Comparison of ENCODE assay signal across 26 mouse cellular contexts in genomic region chr11:71103931-71104330, GRCm38 (mm10). TPM values are rescaled to one million over a fixed set of nuclear protein-coding genes. Genes with fewer than 3 reads are reported as not detected.
DNase-seq lines count a peak whose midpoint lies in the region; ATAC-seq lines count a peak whose summit lies in the region.
"Had no signal": no experiment of that assay in that cellular context is flagged by ENCODE, and none has a peak within 500 bp of the region (broad histone marks: within the 10 kb centered on the region; RNA-seq: fewer than 3 reads in every experiment).

No protein-coding gene starts in this region.

- H3K36me3 ChIP-seq in heart, embryonic 11.5 days (ENCODE audit: control insufficient read depth, insufficient read depth, low read length), result no peaks in the 10 kb centered on the region
- H3K36me3 ChIP-seq: G1E had no signal

- ATAC-seq in heart, embryonic 11.5 days (replicated peaks; ENCODE audit: insufficient number of reproducible peaks, low FRiP score, low TSS enrichment), result no peak
- ATAC-seq: activated CD4-positive, CD25-positive, alpha-beta regulatory T cell, adult 4 months; CD4-positive, CD25-positive, alpha-beta regulatory T cell, adult 4 months; Patski had no signal

- H3K27me3 ChIP-seq in heart, embryonic 11.5 days (ENCODE audit: control insufficient read depth, insufficient read depth, low read length), result no peaks in the 10 kb centered on the region
- H3K27me3 ChIP-seq: CH12.LX had no signal

- H3K9ac ChIP-seq in heart, embryonic 11.5 days (ENCODE audit: low read depth, low read length), result no peak overlapping the region

- peak; percentile 42 to 66 for DNase-seq in cerebellum, postnatal 10 days
- no peak for DNase-seq in cerebellum, adult 8-10 months
- peak; percentile 13 to 30 for DNase-seq in cerebellum, postnatal 14 days
- no peak for DNase-seq in cerebellum, adult 11 months
- peak; percentile 72 for DNase-seq in heart, adult 11 months
- DNase-seq in left cerebral cortex, postnatal 4 days, result peak; percentile 34
- no peak for DNase-seq in left cerebral cortex, postnatal 10 days (ENCODE audit: extremely low spot score in 1 of 2, low spot score in 2 of 2)
- DNase-seq: adrenal gland, adult 2 months; adrenal gland, adult 8-10 months; adrenal gland, postnatal 10 days; adrenal gland, postnatal 14 days; adrenal gland, postnatal 25 days; adrenal gland, postnatal 36 days; B cell, adult 2 months; cerebellum, adult 11-12 months; cerebellum, adult 18-20 months had no signal

- H3K9me3 ChIP-seq in heart, embryonic 11.5 days (replicated peaks; ENCODE audit: control insufficient read depth, low read length), result no peaks in the 10 kb centered on the region
- H3K9me3 ChIP-seq: G1E had no signal

- no peaks in the 10 kb centered on the region for H3K4me1 ChIP-seq in heart, embryonic 11.5 days (ENCODE audit: control insufficient read depth, insufficient read depth, low read length)

- intact Hi-C loops in left cerebral cortex, postnatal 4 days (cut with DNase I), result no loop called here
- intact Hi-C loops in left cerebral cortex, postnatal 10 days (cut with DNase I), result no loop called here

- H3K4me3 ChIP-seq in heart, embryonic 11.5 days (ENCODE audit: low read depth, low read length), result no peak overlapping the region

- H3K27ac ChIP-seq in heart, embryonic 11.5 days (ENCODE audit: low read depth, low read length), result no peak overlapping the region

- no peak overlapping the region for H3K4me2 ChIP-seq in heart, embryonic 11.5 days

RNA-seq across cellular contexts. Expression of gene Nlrp1a, which starts 40.6 kb away (rescaled TPM):
- polyA plus RNA-seq in heart, embryonic 11.5 days (2014; fragmentation: Nextera tagmentation; extraction: Ambion mirVana), result not detected in 2 replicates
- total RNA-seq in left cerebral cortex, postnatal 4 days (2021), result under 1 TPM; 0.38 to 0.44 TPM
- total RNA-seq in left cerebral cortex, postnatal 10 days (2021), result under 1 TPM; 0.54 to 0.71 TPM
- total RNA-seq: ES-E14, MEL had no signal
- polyA plus RNA-seq: adrenal gland, adult 2 months; brain, embryonic 14.5 days; C2C12; G1E; Patski had no signal

Comparison
In these comparisons a context has a peak if more than half of its experiments do, and no peak if none do; other contexts are left out.
1. DNase-seq: peak in cerebellum, postnatal 10 days (2 of 2), cerebellum, postnatal 14 days (2 of 2), heart, adult 11 months (single experiment) and left cerebral cortex, postnatal 4 days (single experiment); none in cerebellum, adult 8-10 months (single experiment), cerebellum, adult 11 months (single experiment) and left cerebral cortex, postnatal 10 days (0 of 2).